Mouse (Mus musculus) E14TG2a.4 (cell line): ENCODE results near the gene Nup98.

ENCODE experiments used
- H3K27me3 ChIP-seq: 2 replicates; pipeline ENCODE4 v1.6.1; 2014; ENCODE audit warnings: low read length, control low read depth; ENCODE audit not compliant: insufficient read depth
- H3K36me3 ChIP-seq: 2 replicates; pipeline ENCODE4 v1.6.1; 2014; ENCODE audit warnings: low read length, control low read depth; ENCODE audit not compliant: insufficient read depth
- H3K4me1 ChIP-seq: replicated peaks from 2 replicates; pipeline ENCODE4 v1.6.1; 2014; ENCODE audit warnings: low read depth, low read length, control low read depth
- H3K4me3 ChIP-seq: replicated peaks from 2 replicates; pipeline ENCODE4 v1.5.1; 2014; ENCODE audit warnings: mild to moderate bottlenecking, low read length
- H3K9me3 ChIP-seq: 2 replicates; pipeline ENCODE4 v1.6.1; 2014; ENCODE audit warnings: low read length, control low read depth
- CTCF ChIP-seq: conservative IDR thresholded peaks from 2 replicates; pipeline ENCODE4 v1.5.1; 2014; ENCODE audit warnings: low read length
- NANOG ChIP-seq: IDR thresholded peaks from 2 replicates; pipeline ENCODE4 v1.6.1; 2014; ENCODE audit warnings: borderline replicate concordance, low read length, mixed read lengths
- POU5F1 ChIP-seq: IDR thresholded peaks from 2 replicates; pipeline ENCODE4 v1.6.1; 2014; ENCODE audit warnings: low read length, borderline replicate concordance

Nup98 gene

GRCm38 (mm10) chr7:102080311-102080710 is 129.7 kb downstream of the Nup98 start:
- no peaks in the 10 kb centered on the region for H3K9me3 ChIP-seq
- H3K27me3 ChIP-seq: peaks cover 17% of the 10 kb centered on the region
- TF ChIP-seq CTCF: no peak
- TF ChIP-seq POU5F1: no peak
- no peak for TF ChIP-seq NANOG
- H3K4me1 ChIP-seq: peaks cover 20% of the 10 kb centered on the region
- H3K36me3 ChIP-seq: peaks cover 77% of the 10 kb centered on the region
- H3K4me3 ChIP-seq: no peak overlapping the region

DNA sequence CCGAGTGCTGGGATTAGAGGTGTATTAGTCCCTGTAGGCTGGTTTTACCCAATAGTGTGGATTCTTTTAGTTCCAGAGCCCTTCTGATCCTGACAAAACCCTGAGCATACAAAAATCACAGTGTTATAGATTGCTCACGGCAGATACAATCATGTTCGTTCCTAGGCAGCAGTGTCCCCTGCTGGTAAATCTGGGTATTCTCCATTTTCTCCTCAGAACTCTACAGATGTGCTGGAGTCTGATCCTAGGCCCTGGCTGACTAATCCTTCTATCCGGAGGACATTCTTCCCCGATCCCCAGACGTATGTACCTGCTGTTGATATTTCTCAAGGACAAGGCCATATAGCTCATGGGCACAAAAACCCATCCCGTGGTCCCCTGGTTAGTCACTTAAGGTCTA is 131.5 kb downstream of the Nup98 start:
- no peak overlapping the region for H3K4me3 ChIP-seq
- peaks cover 92% of the 10 kb centered on the region for H3K36me3 ChIP-seq
- no peaks in the 10 kb centered on the region for H3K9me3 ChIP-seq
- TF ChIP-seq CTCF: peak; percentile 75
- TF ChIP-seq NANOG: no peak
- no peaks in the 10 kb centered on the region for H3K27me3 ChIP-seq
- H3K4me1 ChIP-seq: peaks cover 9% of the 10 kb centered on the region

DNA sequence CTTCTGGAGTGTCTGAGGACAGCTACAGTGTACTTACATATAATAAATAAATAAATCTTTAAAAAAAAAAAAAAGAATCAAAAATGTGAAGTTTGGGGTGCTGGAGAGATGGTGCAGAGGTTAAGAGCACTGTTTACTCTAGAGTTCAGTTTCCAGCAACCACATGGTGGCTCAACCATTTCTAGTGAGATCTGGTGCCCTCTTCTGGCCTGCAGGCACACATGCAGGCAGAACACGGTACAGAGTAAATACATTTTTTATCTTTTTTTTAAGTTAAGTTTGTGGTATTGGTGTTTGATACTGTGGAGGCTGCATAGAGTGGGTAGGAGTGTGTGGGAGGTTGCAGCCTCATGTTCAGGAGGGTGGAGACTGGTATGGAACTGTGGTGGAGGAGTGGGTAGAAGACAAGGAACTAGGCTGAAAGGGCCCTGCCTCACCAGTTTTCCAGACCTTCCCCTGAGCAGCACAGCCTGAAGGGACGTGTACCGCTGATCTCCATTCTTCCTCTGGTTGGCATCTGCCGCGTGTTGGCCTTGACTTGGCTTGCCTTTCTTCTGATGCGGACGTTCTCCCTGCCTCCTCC is 133.2 kb downstream of the Nup98 start:
- H3K27me3 ChIP-seq: no peaks in the 10 kb centered on the region

More for the DNA sequence above, 133.2 kb downstream of the Nup98 start:
- TF ChIP-seq POU5F1 (no peak), NANOG (no peak), CTCF (peak; percentile 59)
- Histone ChIP-seq H3K4me1 (no peaks in the 10 kb centered on the region; the same call in none of the 2 replicates), H3K9me3 (no peaks in the 10 kb centered on the region), H3K36me3 (peaks cover 92% of the 10 kb centered on the region), H3K4me3 (no peak overlapping the region)
